Mouse (Mus musculus): ENCODE results near the gene Gm20388. TPM values are rescaled to one million over a fixed set of nuclear protein-coding genes. Genes with fewer than 3 reads are reported as not detected.
"Not testable (repeated sequence)": the region's sequence is repeated elsewhere in the genome, so short reads cannot be mapped to it uniquely, and the experiment has no call there.

Gene Gm20388
- polyA plus RNA-seq, 1 experiment from 2014 or later, result 1.7 TPM

- no peaks in the 10 kb centered on the region for H3K36me3 ChIP-seq
- H3K27ac ChIP-seq, result no peak overlapping the region
- 0 out of 2 replicates have a peak, but pooled peaks cover 8% of the 10 kb centered on the region for H3K4me1 ChIP-seq (replicated peaks)
- DNase-seq (ENCODE audit: low spot score), result no peak
- WGBS, result 74% methylated on average over 6 of the region's 6 CpGs
- H3K4me3 ChIP-seq, result no peak overlapping the region
- peaks cover 7% of the 10 kb centered on the region; the same call in 1 of the 2 replicates for H3K9me3 ChIP-seq
- H3K27me3 ChIP-seq (ENCODE audit: insufficient read depth, poor library complexity, severe bottlenecking), result no peaks in the 10 kb centered on the region; the same call in 1 of the 2 replicates
Measured at GRCm38 (mm10) chr8:120723025-120723424, 812.4 kb downstream of the Gm20388 start.

GRCm38 (mm10) chr8:120724096-120724495 lies 813.5 kb downstream of the Gm20388 start:
- 86% methylated on average over 4 of the region's 4 CpGs for WGBS
- H3K36me3 ChIP-seq; DNase-seq (ENCODE audit: low spot score); H3K9me3 ChIP-seq; H3K27ac ChIP-seq; H3K4me3 ChIP-seq; H3K27me3 ChIP-seq (ENCODE audit: insufficient read depth, poor library complexity, severe bottlenecking); H3K4me1 ChIP-seq (replicated peaks): not testable (repeated sequence)

GRCm38 (mm10) chr8:120724816-120725575 lies 814.4 kb downstream of the Gm20388 start:
- Histone ChIP-seq H3K27me3 (ENCODE audit: insufficient read depth, poor library complexity, severe bottlenecking) (peaks cover 6% of the 10 kb centered on the region), H3K4me1 (replicated peaks) (0 out of 2 replicates have a peak, but pooled peaks cover 4% of the 10 kb centered on the region), H3K9me3 (peaks cover 7% of the 10 kb centered on the region; the same call in 1 of the 2 replicates), H3K4me3 (no peak overlapping the region), H3K27ac (no peak overlapping the region), H3K36me3 (no peaks in the 10 kb centered on the region)
- 79% methylated on average over 17 of the region's 17 CpGs for WGBS
- DNase-seq (ENCODE audit: low spot score), result no peak

GRCm38 (mm10) chr8:120725576-120725950 lies 814.9 kb downstream of the Gm20388 start:
- H3K27ac ChIP-seq, result no peak overlapping the region
- peaks cover 7% of the 10 kb centered on the region; the same call in 1 of the 2 replicates for H3K9me3 ChIP-seq
- H3K27me3 ChIP-seq (ENCODE audit: insufficient read depth, poor library complexity, severe bottlenecking), result peaks cover 10% of the 10 kb centered on the region
- H3K4me1 ChIP-seq (replicated peaks), result 0 out of 2 replicates have a peak, but pooled peaks cover 4% of the 10 kb centered on the region
- H3K4me3 ChIP-seq, result no peak overlapping the region
- no peak for DNase-seq (ENCODE audit: low spot score)
- no peaks in the 10 kb centered on the region for H3K36me3 ChIP-seq
- 86% methylated on average over 5 of the region's 5 CpGs for WGBS

GRCm38 (mm10) chr8:120726051-120726450 lies 815.4 kb downstream of the Gm20388 start:
- Histone ChIP-seq H3K4me1 (replicated peaks) (0 out of 2 replicates have a peak, but pooled peaks cover 4% of the 10 kb centered on the region), H3K4me3 (no peak overlapping the region), H3K27me3 (ENCODE audit: insufficient read depth, poor library complexity, severe bottlenecking) (peaks cover 12% of the 10 kb centered on the region), H3K36me3 (no peaks in the 10 kb centered on the region), H3K27ac (no peak overlapping the region), H3K9me3 (peaks cover 7% of the 10 kb centered on the region; the same call in 1 of the 2 replicates)
- DNase-seq (ENCODE audit: low spot score), result no peak
- 76% methylated on average over 5 of the region's 5 CpGs for WGBS

- Histone ChIP-seq H3K9me3 (no peaks in the 10 kb centered on the region), H3K4me3 (no peak overlapping the region), H3K27ac (no peak overlapping the region), H3K36me3 (no peaks in the 10 kb centered on the region), H3K4me1 (replicated peaks) (peaks cover 14% of the 10 kb centered on the region), H3K27me3 (ENCODE audit: insufficient read depth, poor library complexity, severe bottlenecking) (peaks cover 35% of the 10 kb centered on the region)
- WGBS, result 81% methylated on average over 9 of the region's 9 CpGs
- no peak for DNase-seq (ENCODE audit: low spot score)
Measured at GRCm38 (mm10) chr8:120728488-120729160, 818.0 kb downstream of the Gm20388 start.

GRCm38 (mm10) chr8:120731582-120731981 lies 820.9 kb downstream of the Gm20388 start:
- WGBS, result 36% methylated on average over 14 of the region's 14 CpGs
- peaks cover 63% of the 10 kb centered on the region for H3K27me3 ChIP-seq (ENCODE audit: insufficient read depth, poor library complexity, severe bottlenecking)

GRCm38 (mm10) chr8:120732068-120732467 lies 821.4 kb downstream of the Gm20388 start:
- no peaks in the 10 kb centered on the region for H3K9me3 ChIP-seq
- peaks cover 68% of the 10 kb centered on the region for H3K27me3 ChIP-seq (ENCODE audit: insufficient read depth, poor library complexity, severe bottlenecking)
- WGBS, result 42% methylated on average over 6 of the region's 6 CpGs
- peaks cover 25% of the 10 kb centered on the region for H3K4me1 ChIP-seq (replicated peaks)
- H3K36me3 ChIP-seq, result no peaks in the 10 kb centered on the region
- DNase-seq (ENCODE audit: low spot score), result no peak
- no peak overlapping the region for H3K4me3 ChIP-seq
- H3K27ac ChIP-seq, result no peak overlapping the region

More at GRCm38 (mm10) chr8:120731582-120731981, 820.9 kb downstream of the Gm20388 start:
- H3K4me3 ChIP-seq, result no peak overlapping the region
- peak; percentile 18 for DNase-seq (ENCODE audit: low spot score)
- H3K27ac ChIP-seq, result no peak overlapping the region
- no peaks in the 10 kb centered on the region for H3K9me3 ChIP-seq
- peaks cover 20% of the 10 kb centered on the region for H3K4me1 ChIP-seq (replicated peaks)
- H3K36me3 ChIP-seq, result no peaks in the 10 kb centered on the region

GRCm38 (mm10) chr8:120735770-120736481 lies 825.3 kb downstream of the Gm20388 start, which contains the start of gene Irf8:
Irf8 (plus strand) TSS chr8:120736358.
- Histone ChIP-seq H3K36me3 (no peaks in the 10 kb centered on the region; the same call in 1 of the 2 replicates), H3K4me3 (peak within 1 kb of the TSS; percentile 58), H3K27me3 (ENCODE audit: insufficient read depth, poor library complexity, severe bottlenecking) (peaks cover 96% of the 10 kb centered on the region), H3K27ac (peak within 1 kb of the TSS; percentile 81), H3K9me3 (no peaks in the 10 kb centered on the region), H3K4me1 (replicated peaks) (peaks cover 31% of the 10 kb centered on the region)
- DNase-seq (ENCODE audit: low spot score), result peak; percentile 84
- under 1% methylated on average over 62 of the region's 62 CpGs for WGBS

- Histone ChIP-seq H3K4me3 (peak overlapping the region; percentile 58), H3K9me3 (no peaks in the 10 kb centered on the region), H3K4me1 (replicated peaks) (peaks cover 27% of the 10 kb centered on the region), H3K27ac (peak overlapping the region; percentile 81), H3K27me3 (ENCODE audit: insufficient read depth, poor library complexity, severe bottlenecking) (peaks cover 97% of the 10 kb centered on the region), H3K36me3 (no peaks in the 10 kb centered on the region; the same call in 1 of the 2 replicates)
- WGBS, result 2% methylated on average over 11 of the region's 11 CpGs
- peak; percentile 57 for DNase-seq (ENCODE audit: low spot score)
Measured at GRCm38 (mm10) chr8:120736486-120736885, 825.8 kb downstream of the Gm20388 start.

- Histone ChIP-seq H3K27ac (no peak overlapping the region), H3K4me1 (replicated peaks) (peaks cover 21% of the 10 kb centered on the region), H3K27me3 (ENCODE audit: insufficient read depth, poor library complexity, severe bottlenecking) (peaks cover 96% of the 10 kb centered on the region), H3K9me3 (no peaks in the 10 kb centered on the region), H3K36me3 (peaks cover 2% of the 10 kb centered on the region; the same call in 1 of the 2 replicates), H3K4me3 (peak overlapping the region; percentile 58)
- WGBS, result 60% methylated on average over 7 of the region's 7 CpGs
- no peak for DNase-seq (ENCODE audit: low spot score)
Measured at GRCm38 (mm10) chr8:120737166-120737565, 826.5 kb downstream of the Gm20388 start.

- no peak overlapping the region for H3K4me3 ChIP-seq
- peaks cover 90% of the 10 kb centered on the region for H3K27me3 ChIP-seq (ENCODE audit: insufficient read depth, poor library complexity, severe bottlenecking)
- DNase-seq (ENCODE audit: low spot score), result no peak
- H3K36me3 ChIP-seq, result peaks cover 2% of the 10 kb centered on the region; the same call in 1 of the 2 replicates
- H3K4me1 ChIP-seq (replicated peaks), result peaks cover 28% of the 10 kb centered on the region
- H3K27ac ChIP-seq, result no peak overlapping the region
- no peaks in the 10 kb centered on the region for H3K9me3 ChIP-seq
- WGBS, result 77% methylated on average over 4 of the region's 4 CpGs
Measured at GRCm38 (mm10) chr8:120738771-120739170, 828.1 kb downstream of the Gm20388 start.

Measured in hindbrain, embryonic 10.5 days (tissue).